Mouse (Mus musculus): ENCODE results near the gene Ncoa3.

DNA sequence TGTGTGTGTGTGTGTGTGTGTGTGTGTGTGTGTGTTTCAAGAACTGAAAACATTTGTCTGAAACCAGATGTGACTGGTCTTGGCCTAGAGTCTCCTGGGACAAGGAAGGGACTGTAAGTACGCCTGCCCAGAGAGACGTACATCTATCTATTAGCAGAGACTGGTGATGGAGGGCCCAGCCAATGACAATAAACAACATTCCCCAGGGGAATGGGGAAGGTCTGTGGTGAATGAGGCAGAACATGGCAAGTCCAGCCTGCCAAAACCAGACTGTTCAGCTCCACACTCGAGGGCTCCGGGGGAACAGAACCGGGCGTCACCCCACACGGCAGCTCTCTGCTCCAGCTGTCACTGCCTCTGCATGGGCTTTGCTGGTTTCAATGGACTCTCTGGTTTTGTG lies 110.5 kb downstream of the Ncoa3 start:
- TF ChIP-seq ZNF384 (IDR thresholded peaks at IDR 0.05; ENCODE audit: low read depth, low read length), result no peak
- no peak for TF ChIP-seq CHD2 (IDR thresholded peaks at IDR 0.05; ENCODE audit: low read depth, low read length)
- no peak for TF ChIP-seq MAFK (IDR thresholded peaks at IDR 0.05; ENCODE audit: insufficient read depth, low read depth, low read length)
- TF ChIP-seq ZC3H11A (IDR thresholded peaks at IDR 0.05; ENCODE audit: borderline replicate concordance, low read depth, low read length), result no peak
- TF ChIP-seq HCFC1 (IDR thresholded peaks at IDR 0.05; ENCODE audit: borderline replicate concordance, insufficient read depth, low read length), result no peak

Measured in ES-E14 (cell line).